In the genomic region with DNA sequence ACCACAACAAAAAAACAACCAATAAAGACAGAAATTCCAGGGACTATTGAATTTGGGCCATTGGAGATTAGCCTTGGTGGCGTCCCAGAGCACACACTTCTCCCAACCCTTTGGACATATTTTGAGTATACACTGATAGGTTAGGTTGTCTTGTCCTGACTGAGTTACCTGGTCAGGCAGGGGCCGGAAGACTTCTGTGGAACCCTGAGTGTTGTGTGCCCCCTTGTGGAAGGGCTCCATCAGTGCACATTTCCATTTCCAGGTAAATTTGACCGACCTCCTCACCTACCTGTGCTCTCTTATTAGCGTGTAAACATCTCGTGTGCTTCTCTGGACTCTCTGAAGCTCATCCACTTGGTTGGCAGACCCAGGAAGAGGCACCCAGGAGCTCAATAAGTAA, we compare ENCODE assay signal across 8 mouse cellular contexts. TPM values are rescaled to one million over a fixed set of nuclear protein-coding genes. Genes with fewer than 3 reads are reported as not detected.
DNase-seq lines count a peak whose midpoint lies in the region; ATAC-seq and TF ChIP-seq lines count a peak whose summit lies in the region.

No protein-coding gene starts in this region.

- peak overlapping the region; percentile 51 for H3K4me2 ChIP-seq in CH12.LX (ENCODE audit: insufficient read depth, low read depth, poor library complexity, severe bottlenecking)
- no peak overlapping the region for H3K4me2 ChIP-seq in lung, embryonic 14.5 days

- no peak; the same call in none of the 2 replicates for TF ChIP-seq RAD21 in CH12.LX (IDR thresholded peaks at IDR 0.05; ENCODE audit: low read depth, low read length)

- peak; percentile 43 for ATAC-seq in inflammation-experienced regulatory T-cells, adult 6 months
- no peak for ATAC-seq in lung, embryonic 14.5 days (ENCODE audit: insufficient read depth)
- no peak for ATAC-seq in erythroblast, adult 5-6 weeks (replicated peaks; ENCODE audit: low FRiP score, poor library complexity, severe bottlenecking)

- intact Hi-C loops in gastrocnemius, postnatal 14 days (cut with DNase I; ENCODE audit: low total_unique reads) = loop anchor here (2.0 kb wide), 1 partner anchor 226 kb away; no protein-coding TSS in a partner anchor

- TF ChIP-seq CTCF in CH12.LX (conservative IDR thresholded peaks at IDR 0.05 in 1 of 2, IDR thresholded peaks at IDR 0.05 in 1 of 2; ENCODE audit: low read depth in 2 of 2, low read length in 2 of 2) = peak; percentile 71 to 99
- TF ChIP-seq CTCF in lung, embryonic 14.5 days (IDR thresholded peaks at IDR 0.05; ENCODE audit: low read depth) = peak; percentile 85

- TF ChIP-seq POLR2A in CH12.LX (IDR thresholded peaks at IDR 0.05; ENCODE audit: low read depth, low read length) = no peak

- peak; percentile 50 for DNase-seq in layer of hippocampus, adult 11-12 months (ENCODE audit: low spot score)
- no peak for DNase-seq in layer of hippocampus, adult 8-10 months (ENCODE audit: low spot score in 2 of 2)
- peak; percentile 53 for DNase-seq in CH12.LX (ENCODE audit: extremely low read depth)
- DNase-seq in adrenal gland, postnatal 14 days = peak; percentile 67
- peak; percentile 67 for DNase-seq in lung, embryonic 14.5 days
- DNase-seq in gastrocnemius, postnatal 14 days = no peak

- no peak overlapping the region for H3K4me3 ChIP-seq in CH12.LX (replicated peaks in 1 of 3; ENCODE audit: low read depth in 2 of 3, low read length in 2 of 3, poor library complexity in 1 of 3)
- no peak overlapping the region for H3K4me3 ChIP-seq in lung, embryonic 14.5 days (ENCODE audit: low read depth, low read length)

- peaks cover 27 to 38% of the 10 kb centered on the region in 2 experiments for H3K4me1 ChIP-seq in CH12.LX (ENCODE audit: control insufficient read depth in 1 of 2, insufficient read depth in 2 of 2)
- H3K4me1 ChIP-seq in lung, embryonic 14.5 days (ENCODE audit: insufficient read depth) = peaks cover 9% of the 10 kb centered on the region

- no peak overlapping the region for H3K9ac ChIP-seq in CH12.LX (ENCODE audit: insufficient read depth, low read depth)
- H3K9ac ChIP-seq in lung, embryonic 14.5 days = no peak overlapping the region

- no peaks in the 10 kb centered on the region for H3K79me2 ChIP-seq in CH12.LX (replicated peaks; ENCODE audit: control insufficient read depth, extremely low read depth, insufficient read depth, poor library complexity, severe bottlenecking)

- 20% methylated on average over 5 of the region's 5 CpGs for WGBS in lung, embryonic 14.5 days

- no peak overlapping the region for H3K27ac ChIP-seq in CH12.LX (ENCODE audit: insufficient read depth, low read depth)
- H3K27ac ChIP-seq in lung, embryonic 14.5 days (ENCODE audit: low read depth) = no peak overlapping the region

- H3K27me3 ChIP-seq in CH12.LX (replicated peaks) = no peaks in the 10 kb centered on the region
- no peaks in the 10 kb centered on the region for H3K27me3 ChIP-seq in lung, embryonic 14.5 days (ENCODE audit: insufficient read depth, low read length)

- dilution Hi-C loops in CH12.LX (cut with MboI; ENCODE audit: extremely low pct_ligation_motif_present, extremely low pct_unique_long_range_greater_than_20kb, low sequenced_read_pairs) = no loop called here

- no peaks in the 10 kb centered on the region for H3K9me3 ChIP-seq in CH12.LX (replicated peaks; ENCODE audit: low read length)
- H3K9me3 ChIP-seq in lung, embryonic 14.5 days (ENCODE audit: low read depth, low read length) = no peaks in the 10 kb centered on the region

- in situ Hi-C loops in CH12.LX (cut with MboI; ENCODE audit: low pct_ligation_motif_present, low pct_unique_long_range_greater_than_20kb, low sequenced_read_pairs) = loop anchor here (5.0 to 10.0 kb wide), 2 partner anchors 228 to 390 kb away; no protein-coding TSS in a partner anchor

- no peaks in the 10 kb centered on the region for H3K36me3 ChIP-seq in CH12.LX (replicated peaks in 1 of 2; ENCODE audit: control insufficient read depth in 1 of 2, insufficient read depth in 1 of 2, low read length in 1 of 2)
- no peaks in the 10 kb centered on the region for H3K36me3 ChIP-seq in lung, embryonic 14.5 days (ENCODE audit: insufficient read depth)

- TF ChIP-seq EP300 in CH12.LX (IDR thresholded peaks at IDR 0.05; ENCODE audit: low read length) = no peak

TF ChIP-seq in CH12.LX, 34 proteins besides CTCF, POLR2A, EP300 and RAD21:
- peak; percentile 98 for TF ChIP-seq ZC3H11A (IDR thresholded peaks at IDR 0.05; ENCODE audit: low read depth, low read length)
- TF ChIP-seq USF1 (IDR thresholded peaks at IDR 0.05; ENCODE audit: low read depth, low read length) = no peak
- peak; percentile 100 for TF ChIP-seq SMC3 (IDR thresholded peaks at IDR 0.05; ENCODE audit: low read depth, low read length)
- 0 out of 2 replicates have a peak, but pooled peaks have one; percentile 26 for TF ChIP-seq ELF1 (IDR thresholded peaks at IDR 0.05; ENCODE audit: low read depth, low read length)

RNA-seq across cellular contexts. Expression of a gene that starts 9.3 kb away (rescaled TPM):
- total RNA-seq in layer of hippocampus, adult 8-10 months (2022) = 10 to 100 TPM; 59.2 to 68.1 (median 65.4) TPM
- total RNA-seq in CH12.LX (2012; rRNA removed) (135 and 154 TPM in 2 replicates), CH12.LX (2014; rRNA removed) (221 and 235 TPM in 2 replicates)
- polyA plus RNA-seq in CH12.LX (2012; ENCODE audit: insufficient read length, low read depth) = 138 and 153 TPM in 2 replicates
- total RNA-seq in adrenal gland, postnatal 14 days (2021) = 48.0 and 56.0 TPM in 2 replicates
- 100 to 1,000 TPM; 141 to 184 (median 147) TPM for polyA plus RNA-seq in inflammation-experienced regulatory T-cells, adult 6 months (2017; shearing (Covaris generic))
- 141 and 153 TPM in 2 replicates for polyA plus RNA-seq in lung, embryonic 14.5 days (2014; fragmentation: Nextera tagmentation; extraction: Ambion mirVana)
- 33.4 and 50.4 TPM in 2 replicates for total RNA-seq in erythroblast, adult 5-6 weeks (2015; ENCODE audit: low replicate concordance)
- 21.3 and 21.4 TPM in 2 replicates for total RNA-seq in erythroblast, adult 5-6 weeks (2017; ENCODE audit: low replicate concordance)
- total RNA-seq in gastrocnemius, postnatal 14 days (2021) = 10 to 100 TPM; 36.2 to 39.1 TPM

RNA-seq across cellular contexts. Expression of a gene that starts 49.1 kb away (rescaled TPM):
- not detected for total RNA-seq in layer of hippocampus, adult 8-10 months (2022)
- total RNA-seq in CH12.LX (2012; rRNA removed) (not detected in 2 replicates), CH12.LX (2014; rRNA removed) (not detected in 2 replicates)
- polyA plus RNA-seq in CH12.LX (2012; ENCODE audit: insufficient read length, low read depth) = not detected in 2 replicates
- not detected in 2 replicates for total RNA-seq in adrenal gland, postnatal 14 days (2021)
- polyA plus RNA-seq in inflammation-experienced regulatory T-cells, adult 6 months (2017; shearing (Covaris generic)) = not detected
- not detected in 2 replicates for polyA plus RNA-seq in lung, embryonic 14.5 days (2014; fragmentation: Nextera tagmentation; extraction: Ambion mirVana)
- not detected in 2 replicates for total RNA-seq in erythroblast, adult 5-6 weeks (2015; ENCODE audit: low replicate concordance)
- not detected in 2 replicates for total RNA-seq in erythroblast, adult 5-6 weeks (2017; ENCODE audit: low replicate concordance)
- total RNA-seq in gastrocnemius, postnatal 14 days (2021) = not detected

Comparison
In these comparisons a context has a peak if more than half of its experiments do, and no peak if none do; other contexts are left out.
1. DNase-seq: peak in layer of hippocampus, adult 11-12 months (single experiment), CH12.LX (single experiment), adrenal gland, postnatal 14 days (single experiment) and lung, embryonic 14.5 days (single experiment); none in layer of hippocampus, adult 8-10 months (0 of 2) and gastrocnemius, postnatal 14 days (single experiment).